Mouse (Mus musculus): ENCODE measurements around the gene Aen. TPM values are rescaled to one million over a fixed set of nuclear protein-coding genes. Genes with fewer than 3 reads are reported as not detected.
A peak's percentile ranks its signal among the peaks of the same experiment; 100 is the strongest.

Aen gene
- polyA plus RNA-seq, 1 experiment from 2014 or later: 36.6 TPM

DNA sequence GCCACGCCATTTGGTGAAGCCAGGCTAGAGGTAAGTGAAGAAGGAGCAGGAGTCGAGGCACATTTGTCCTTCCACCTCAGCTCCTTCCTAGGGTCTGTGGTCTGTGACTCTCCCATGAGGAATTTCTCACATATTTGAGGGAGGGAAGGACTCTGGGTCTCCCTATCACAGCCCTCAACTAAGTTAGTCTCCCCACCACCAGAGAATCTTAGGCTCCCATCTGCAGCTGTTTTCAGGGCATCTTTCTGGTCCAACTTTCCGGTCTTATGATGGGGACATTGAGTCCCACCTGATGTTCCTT is 18.8 kb downstream of the Aen start:
- Histone ChIP-seq H3K27ac (replicated peaks) (no peak overlapping the region), H3K4me1 (peaks cover 22% of the 10 kb centered on the region), H3K9me3 (replicated peaks) (no peaks in the 10 kb centered on the region), H3K27me3 (no peaks in the 10 kb centered on the region), H3K36me3 (no peaks in the 10 kb centered on the region), H3K9ac (no peak overlapping the region), H3K4me3 (replicated peaks) (no peak overlapping the region), H3K4me2 (replicated peaks) (no peak overlapping the region)
- no peak for ATAC-seq (ENCODE audit: insufficient number of reproducible peaks, low FRiP score, low TSS enrichment, low read depth)
- 74% methylated on average over 3 of the region's 3 CpGs for WGBS

DNA sequence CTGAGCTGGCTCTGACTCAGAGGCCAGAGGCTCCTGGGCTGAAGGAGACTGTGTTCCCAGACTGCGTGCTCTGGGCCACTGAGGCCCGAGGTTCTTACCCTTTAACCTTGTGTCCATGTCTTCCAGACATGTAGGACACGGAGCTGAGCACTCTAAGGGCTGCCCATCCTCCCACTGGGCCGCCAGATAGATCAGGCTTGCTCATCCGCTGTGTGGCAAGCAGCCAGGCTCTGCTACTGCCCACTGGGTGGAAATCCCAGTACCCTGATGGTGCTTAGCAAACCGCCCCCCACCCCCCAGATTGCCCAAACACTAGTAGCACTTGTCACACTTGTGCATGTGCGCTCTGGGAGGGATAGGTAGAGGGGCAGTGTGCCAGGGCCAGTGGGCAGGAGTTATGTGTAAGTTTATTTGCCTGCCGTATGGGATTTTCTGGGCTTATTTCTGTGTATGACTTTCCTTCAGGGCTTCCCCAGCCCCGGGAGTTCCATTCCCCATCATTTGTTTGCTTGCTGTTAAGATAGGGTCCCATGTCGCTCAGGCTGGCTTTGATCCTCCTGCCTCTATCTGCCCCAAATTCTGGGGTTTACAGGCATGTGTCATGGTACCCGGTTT is 19.3 kb downstream of the Aen start:
- peaks cover 22% of the 10 kb centered on the region for H3K4me1 ChIP-seq
- no peak overlapping the region for H3K9ac ChIP-seq
- H3K27me3 ChIP-seq: no peaks in the 10 kb centered on the region
- H3K4me2 ChIP-seq (replicated peaks): no peak overlapping the region
- no peaks in the 10 kb centered on the region for H3K36me3 ChIP-seq
- H3K4me3 ChIP-seq (replicated peaks): no peak overlapping the region
- no peak for ATAC-seq (ENCODE audit: insufficient number of reproducible peaks, low FRiP score, low TSS enrichment, low read depth)
- no peak overlapping the region for H3K27ac ChIP-seq (replicated peaks)
- H3K9me3 ChIP-seq (replicated peaks): no peaks in the 10 kb centered on the region
- 82% methylated on average over 11 of the region's 11 CpGs for WGBS

DNA sequence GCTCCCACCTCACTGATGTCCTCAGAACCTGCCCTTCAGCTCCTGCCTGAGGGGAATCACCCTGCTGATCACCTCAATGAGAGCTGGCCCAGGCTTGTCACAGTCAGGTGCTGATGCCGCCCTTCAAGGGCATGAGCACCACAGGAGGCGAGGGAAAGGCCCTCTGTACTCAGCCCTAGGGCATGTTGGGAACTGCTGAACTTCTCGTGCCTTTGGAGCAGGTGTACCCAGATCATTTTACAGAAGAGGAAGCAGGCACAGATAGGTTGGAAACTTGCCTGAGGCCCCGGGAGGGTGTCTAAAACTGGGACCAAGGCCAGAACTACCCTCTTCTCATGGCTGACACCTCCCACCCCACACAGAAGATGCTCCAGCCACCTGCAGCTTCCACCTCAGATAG is 23.0 kb downstream of the Aen start:
- peak; percentile 35; the same call in 1 of the 2 replicates for ATAC-seq (ENCODE audit: insufficient number of reproducible peaks, low FRiP score, low TSS enrichment, low read depth)
- WGBS: 38% methylated on average over 4 of the region's 4 CpGs
- Histone ChIP-seq H3K9me3 (replicated peaks) (no peaks in the 10 kb centered on the region), H3K36me3 (no peaks in the 10 kb centered on the region), H3K4me2 (replicated peaks) (no peak overlapping the region), H3K9ac (no peak overlapping the region), H3K27me3 (0 out of 2 replicates have a peak, but pooled peaks cover 3% of the 10 kb centered on the region), H3K4me1 (peaks cover 4% of the 10 kb centered on the region), H3K27ac (replicated peaks) (no peak overlapping the region), H3K4me3 (replicated peaks) (no peak overlapping the region)

- ATAC-seq (ENCODE audit: insufficient number of reproducible peaks, low FRiP score, low TSS enrichment, low read depth): no peak
- 79% methylated on average over 7 of the region's 7 CpGs for WGBS
- Histone ChIP-seq H3K4me2 (replicated peaks) (no peak overlapping the region), H3K27me3 (0 out of 2 replicates have a peak, but pooled peaks cover 3% of the 10 kb centered on the region), H3K9ac (no peak overlapping the region), H3K36me3 (no peaks in the 10 kb centered on the region), H3K27ac (replicated peaks) (no peak overlapping the region), H3K4me1 (peaks cover 20% of the 10 kb centered on the region), H3K4me3 (replicated peaks) (no peak overlapping the region), H3K9me3 (replicated peaks) (no peaks in the 10 kb centered on the region)
Measured at GRCm38 (mm10) chr7:78922506-78922905, 26.9 kb downstream of the Aen start.

GRCm38 (mm10) chr7:78924300-78924699 is 28.6 kb downstream of the Aen start:
- Histone ChIP-seq H3K4me1 (peaks cover 17% of the 10 kb centered on the region), H3K36me3 (no peaks in the 10 kb centered on the region), H3K9ac (no peak overlapping the region), H3K27ac (replicated peaks) (no peak overlapping the region), H3K9me3 (replicated peaks) (no peaks in the 10 kb centered on the region), H3K27me3 (0 out of 2 replicates have a peak, but pooled peaks cover 3% of the 10 kb centered on the region), H3K4me2 (replicated peaks) (no peak overlapping the region), H3K4me3 (replicated peaks) (no peak overlapping the region)
- ATAC-seq (ENCODE audit: insufficient number of reproducible peaks, low FRiP score, low TSS enrichment, low read depth): no peak
- 9% methylated on average over 6 of the region's 6 CpGs for WGBS

- WGBS: 65% methylated on average over 7 of the region's 7 CpGs
Measured at GRCm38 (mm10) chr7:78924796-78925195, 29.1 kb downstream of the Aen start.

DNA sequence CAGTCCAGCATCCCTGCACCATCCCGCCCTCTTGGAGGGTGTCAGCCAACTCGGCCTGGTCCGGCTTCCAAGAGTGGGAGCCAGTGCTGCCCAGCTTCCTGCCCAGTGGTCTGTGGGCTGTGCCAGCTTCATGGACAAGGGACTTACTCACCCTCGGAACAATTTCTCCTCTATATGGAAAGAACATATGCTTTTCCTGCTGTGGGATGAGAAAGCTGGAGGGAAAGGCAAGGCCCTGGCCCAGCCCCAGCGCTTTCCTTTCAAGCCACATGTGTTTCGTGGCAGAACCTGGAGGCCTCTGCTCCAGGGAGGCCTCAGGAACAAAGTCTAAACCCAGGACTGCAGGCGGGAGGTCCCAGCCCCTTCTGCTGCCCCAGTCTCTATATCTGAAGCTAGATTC is 30.0 kb downstream of the Aen start:
- WGBS: 54% methylated on average over 7 of the region's 7 CpGs
- Histone ChIP-seq H3K4me3 (replicated peaks) (no peak overlapping the region), H3K9ac (no peak overlapping the region), H3K27ac (replicated peaks) (peak overlapping the region; percentile 79), H3K27me3 (0 out of 2 replicates have a peak, but pooled peaks cover 3% of the 10 kb centered on the region), H3K36me3 (no peaks in the 10 kb centered on the region), H3K9me3 (replicated peaks) (no peaks in the 10 kb centered on the region), H3K4me1 (peaks cover 16% of the 10 kb centered on the region), H3K4me2 (replicated peaks) (no peak overlapping the region)
- no peak for ATAC-seq (ENCODE audit: insufficient number of reproducible peaks, low FRiP score, low TSS enrichment, low read depth)

More at GRCm38 (mm10) chr7:78924796-78925195, 29.1 kb downstream of the Aen start:
- Histone ChIP-seq H3K4me3 (replicated peaks) (no peak overlapping the region), H3K9me3 (replicated peaks) (no peaks in the 10 kb centered on the region), H3K9ac (no peak overlapping the region), H3K4me1 (peaks cover 16% of the 10 kb centered on the region), H3K27ac (replicated peaks) (no peak overlapping the region), H3K27me3 (0 out of 2 replicates have a peak, but pooled peaks cover 3% of the 10 kb centered on the region), H3K4me2 (replicated peaks) (no peak overlapping the region), H3K36me3 (no peaks in the 10 kb centered on the region)
- no peak for ATAC-seq (ENCODE audit: insufficient number of reproducible peaks, low FRiP score, low TSS enrichment, low read depth)

- H3K4me2 ChIP-seq (replicated peaks): no peak overlapping the region
- no peak overlapping the region for H3K9ac ChIP-seq
- H3K27ac ChIP-seq (replicated peaks): peak overlapping the region; percentile 79
- 59% methylated on average over 9 of the region's 9 CpGs for WGBS
- no peak; the same call in 1 of the 2 replicates for ATAC-seq (ENCODE audit: insufficient number of reproducible peaks, low FRiP score, low TSS enrichment, low read depth)
- no peak overlapping the region for H3K4me3 ChIP-seq (replicated peaks)
- H3K27me3 ChIP-seq: 0 out of 2 replicates have a peak, but pooled peaks cover 3% of the 10 kb centered on the region
- H3K4me1 ChIP-seq: peaks cover 16% of the 10 kb centered on the region
- no peaks in the 10 kb centered on the region for H3K9me3 ChIP-seq (replicated peaks)
- no peaks in the 10 kb centered on the region for H3K36me3 ChIP-seq
Measured at GRCm38 (mm10) chr7:78926156-78926555, 30.5 kb downstream of the Aen start.

DNA sequence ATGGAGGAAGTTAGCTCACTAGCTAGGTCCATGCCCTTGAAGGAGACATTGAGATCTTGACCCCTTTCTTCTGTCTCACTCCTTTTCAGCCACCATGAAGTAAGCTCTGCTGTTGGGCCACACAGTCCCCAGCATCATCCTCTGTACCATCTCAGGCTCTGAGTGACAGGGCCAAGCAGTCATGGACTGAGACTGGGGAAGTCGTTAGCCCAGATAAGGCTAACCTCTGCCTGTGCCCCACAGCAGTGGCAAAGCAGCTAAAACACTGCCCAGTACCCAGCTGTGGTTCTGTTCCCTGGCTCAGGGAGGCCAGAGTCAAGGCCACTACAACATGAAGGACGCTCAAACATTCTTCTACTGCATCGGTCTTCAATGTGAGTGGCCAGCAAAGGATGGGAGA is 31.6 kb downstream of the Aen start:
- Histone ChIP-seq H3K9ac (no peak overlapping the region), H3K27ac (replicated peaks) (no peak overlapping the region), H3K4me3 (replicated peaks) (no peak overlapping the region), H3K4me2 (replicated peaks) (no peak overlapping the region), H3K27me3 (0 out of 2 replicates have a peak, but pooled peaks cover 3% of the 10 kb centered on the region), H3K9me3 (replicated peaks) (no peaks in the 10 kb centered on the region), H3K36me3 (no peaks in the 10 kb centered on the region), H3K4me1 (peaks cover 16% of the 10 kb centered on the region)
- 81% methylated on average over 3 of the region's 3 CpGs for whole genome bisulfite sequencing
- ATAC-seq (ENCODE audit: insufficient number of reproducible peaks, low FRiP score, low TSS enrichment, low read depth): no peak

DNA sequence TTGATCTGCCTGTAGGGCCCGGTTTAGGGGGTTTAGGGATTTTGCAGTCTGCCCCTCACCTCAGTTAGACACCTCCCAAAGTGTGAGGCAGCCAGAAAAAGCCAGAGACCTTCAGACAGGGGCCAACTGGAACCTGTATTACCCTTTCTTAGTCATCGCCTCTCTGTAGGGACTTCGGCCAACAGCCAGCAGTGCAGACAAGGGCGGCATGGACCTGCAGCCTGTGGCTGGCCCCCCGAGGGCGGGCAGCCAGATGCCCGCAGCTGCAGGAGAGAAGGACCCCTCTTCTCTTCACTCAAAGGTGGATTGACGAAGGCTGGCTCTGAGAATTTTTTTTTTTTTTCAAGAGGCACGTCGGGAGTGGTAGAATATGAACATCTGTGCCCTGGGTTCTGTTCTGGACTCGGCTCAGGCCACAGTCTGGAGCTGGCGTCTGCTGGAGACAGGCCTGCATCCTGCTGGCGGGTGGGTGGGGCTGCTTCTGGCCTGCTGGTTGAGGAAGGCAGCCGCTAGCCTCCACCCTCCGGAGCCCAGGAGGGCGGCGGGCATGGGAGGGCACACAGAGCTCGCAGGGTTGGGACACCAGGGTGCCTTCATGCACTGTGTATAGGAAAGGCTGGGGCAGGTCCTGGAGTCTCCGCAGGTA is 43.4 kb downstream of the Aen start:
- peak; percentile 67 for ATAC-seq (ENCODE audit: insufficient number of reproducible peaks, low FRiP score, low TSS enrichment, low read depth)
- no peak overlapping the region for H3K4me3 ChIP-seq (replicated peaks)
- H3K36me3 ChIP-seq: no peaks in the 10 kb centered on the region
- H3K4me2 ChIP-seq (replicated peaks): no peak overlapping the region
- no peaks in the 10 kb centered on the region for H3K27me3 ChIP-seq
- no peaks in the 10 kb centered on the region for H3K4me1 ChIP-seq
- no peak overlapping the region for H3K9ac ChIP-seq
- no peak overlapping the region for H3K27ac ChIP-seq (replicated peaks)
- no peaks in the 10 kb centered on the region for H3K9me3 ChIP-seq (replicated peaks)
- WGBS: 53% methylated on average over 19 of the region's 19 CpGs

DNA sequence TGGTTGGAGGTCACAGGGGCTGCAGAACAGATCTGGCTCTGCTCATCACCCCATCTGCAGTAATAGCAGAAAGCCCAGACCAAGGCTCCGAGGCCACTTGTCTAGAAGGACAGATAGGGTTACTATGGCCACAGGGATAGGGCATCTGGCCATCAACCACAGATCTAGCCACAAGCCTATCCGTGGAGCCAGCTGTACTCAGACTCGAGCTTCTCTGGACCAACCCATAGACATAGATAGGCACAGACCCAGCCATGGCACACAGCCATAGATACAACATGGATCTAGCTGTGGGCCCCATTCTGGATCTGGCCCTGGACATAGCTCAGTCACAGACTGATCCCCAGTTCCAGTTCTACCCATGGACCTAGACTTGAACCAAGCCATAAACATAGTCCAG is 45.3 kb downstream of the Aen start:
- H3K4me1 ChIP-seq: no peaks in the 10 kb centered on the region
- H3K4me3 ChIP-seq (replicated peaks): no peak overlapping the region
- no peaks in the 10 kb centered on the region for H3K9me3 ChIP-seq (replicated peaks)
- ATAC-seq (ENCODE audit: insufficient number of reproducible peaks, low FRiP score, low TSS enrichment, low read depth): no peak
- 93% methylated on average over 3 of the region's 3 CpGs for WGBS
- H3K27me3 ChIP-seq: no peaks in the 10 kb centered on the region
- no peak overlapping the region for H3K4me2 ChIP-seq (replicated peaks)
- no peak overlapping the region for H3K9ac ChIP-seq
- no peak overlapping the region for H3K27ac ChIP-seq (replicated peaks)
- no peaks in the 10 kb centered on the region for H3K36me3 ChIP-seq

DNA sequence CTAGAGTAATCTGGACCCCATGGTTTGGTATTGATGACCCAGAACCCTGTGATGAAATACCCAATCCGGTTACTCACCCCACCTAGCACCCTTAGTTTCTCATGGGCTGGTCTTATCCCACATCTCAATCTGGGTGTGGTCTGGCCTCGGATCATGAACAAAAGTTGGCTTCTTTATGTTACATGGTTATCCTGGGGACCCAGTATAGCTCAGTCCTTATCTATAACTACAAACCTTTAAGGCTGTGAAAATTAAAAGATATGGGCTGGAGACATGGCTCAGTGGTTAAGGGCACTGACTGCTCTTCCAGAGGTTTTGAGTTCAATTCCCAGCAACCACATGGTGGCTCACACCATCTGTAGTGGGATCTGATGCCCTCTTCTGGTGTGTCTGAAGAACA is 46.9 kb downstream of the Aen start:
- WGBS: 88% methylated on average over 2 of the region's 2 CpGs
- H3K9me3 ChIP-seq (replicated peaks): no peaks in the 10 kb centered on the region
- ATAC-seq (ENCODE audit: insufficient number of reproducible peaks, low FRiP score, low TSS enrichment, low read depth): no peak
- no peaks in the 10 kb centered on the region for H3K27me3 ChIP-seq
- H3K9ac ChIP-seq: no peak overlapping the region
- no peak overlapping the region for H3K4me3 ChIP-seq (replicated peaks)
- H3K36me3 ChIP-seq: no peaks in the 10 kb centered on the region
- H3K27ac ChIP-seq (replicated peaks): no peak overlapping the region
- no peaks in the 10 kb centered on the region for H3K4me1 ChIP-seq
- no peak overlapping the region for H3K4me2 ChIP-seq (replicated peaks)

Measured in embryonic facial prominence, embryonic 15.5 days (tissue).